Mouse (Mus musculus) limb, embryonic 14.5 days (tissue): ENCODE measurements at regions not wholly inside any gene's neighbourhood (a gene's known extent, or its start where the extent isn't known, plus 50 kb on each side); places are given as distances from the start of the nearest gene placed in this dataset.

ENCODE experiments used
- ATAC-seq: fragments of 200-750 bp; cut with Nextera tagmentation; 2 replicates; pipeline ENCODE4 v1.8.0; 2017; ENCODE audit warnings: low read depth, moderate number of reproducible peaks, moderate TSS enrichment; ENCODE audit not compliant: low FRiP score
- DNase-seq: peaks from one replicate; pipeline ENCODE4 v3.0.0-alpha.2; 2015; ENCODE audit warnings: low spot score
- H3K27ac ChIP-seq: fragments of 300-500 bp; sonication (generic); replicated peaks from 2 replicates; pipeline ENCODE4 v1.5.1; 2014; ENCODE audit warnings: low read depth, mild to moderate bottlenecking, low read length, moderate library complexity, mixed read lengths
- H3K27me3 ChIP-seq: fragments of 300-500 bp; sonication (generic); 2 replicates; pipeline ENCODE4 v1.6.1; 2014; ENCODE audit warnings: low read length, mixed read lengths; ENCODE audit not compliant: control insufficient read depth, insufficient read depth
- H3K36me3 ChIP-seq: fragments of 300-500 bp; sonication (generic); 2 replicates; pipeline ENCODE4 v1.6.1; 2014; ENCODE audit warnings: mild to moderate bottlenecking, low read length, moderate library complexity, mixed read lengths; ENCODE audit not compliant: control insufficient read depth, insufficient read depth
- H3K4me1 ChIP-seq: fragments of 300-500 bp; sonication (generic); 2 replicates; pipeline ENCODE4 v1.6.1; 2014; ENCODE audit warnings: antibody characterized with exemption, low read length, mixed read lengths; ENCODE audit not compliant: control insufficient read depth, insufficient read depth
- H3K4me2 ChIP-seq: fragments of 300-500 bp; sonication (generic); replicated peaks from 2 replicates; pipeline ENCODE4 v1.6.1; 2014; ENCODE audit warnings: low read depth, mild to moderate bottlenecking, low read length, moderate library complexity; ENCODE audit not compliant: severe bottlenecking
- H3K4me3 ChIP-seq: fragments of 300-500 bp; sonication (generic); replicated peaks from 2 replicates; pipeline ENCODE4 v1.5.1; 2014; ENCODE audit warnings: low read length
- H3K9ac ChIP-seq: fragments of 300-500 bp; sonication (generic); 2 replicates; pipeline ENCODE4 v1.6.1; 2014; ENCODE audit warnings: mild to moderate bottlenecking, low read depth, low read length, moderate library complexity; ENCODE audit not compliant: severe bottlenecking
- H3K9me3 ChIP-seq: fragments of 300-500 bp; sonication (generic); 2 replicates; pipeline ENCODE4 v1.6.1; 2016; ENCODE audit warnings: low read length; ENCODE audit not compliant: control insufficient read depth
- POLR2A ChIP-seq: fragments of 200-500 bp; IDR thresholded peaks from 2 replicates; pipeline ENCODE4 v1.8.0; 2012; ENCODE audit warnings: inconsistent platforms, mild to moderate bottlenecking, moderate library complexity, borderline replicate concordance; ENCODE audit not compliant: insufficient read depth, insufficient read length; ENCODE audit errors: extremely low read depth
- WGBS: fragments of 180-500 bp; shearing (Covaris S2); extraction: QIAGEN DNeasy Blood & Tissue Kit; methylation state at CpG from one replicate; pipeline ENCODE4 v1.1.7; 2014; 5-methylcytosine and 5-hydroxymethylcytosine counted together

GRCm38 (mm10) chr10:37212350-37213035 is 73.8 kb upstream of the Marcks start:
- WGBS = 56% methylated on average over 1 of the region's 1 CpGs
- no peak for DNase-seq
- H3K9ac ChIP-seq = no peak overlapping the region
- H3K4me2 ChIP-seq = no peak overlapping the region
- ATAC-seq = no peak
- no peaks in the 10 kb centered on the region for H3K36me3 ChIP-seq
- no peak overlapping the region for H3K4me3 ChIP-seq
- no peaks in the 10 kb centered on the region for H3K27me3 ChIP-seq
- no peaks in the 10 kb centered on the region for H3K4me1 ChIP-seq
- no peak for TF ChIP-seq POLR2A
- no peaks in the 10 kb centered on the region for H3K9me3 ChIP-seq
- H3K27ac ChIP-seq = no peak overlapping the region

GRCm38 (mm10) chr10:37211305-37211704 is 72.6 kb upstream of the Marcks start:
- no peak for DNase-seq
- H3K4me2 ChIP-seq = no peak overlapping the region
- no peaks in the 10 kb centered on the region for H3K27me3 ChIP-seq
- ATAC-seq = no peak
- H3K27ac ChIP-seq = no peak overlapping the region
- H3K36me3 ChIP-seq = no peaks in the 10 kb centered on the region
- H3K4me1 ChIP-seq = no peaks in the 10 kb centered on the region
- H3K9ac ChIP-seq = no peak overlapping the region
- H3K4me3 ChIP-seq = no peak overlapping the region
- H3K9me3 ChIP-seq = no peaks in the 10 kb centered on the region
- WGBS = 96% methylated on average over 3 of the region's 3 CpGs
- no peak for TF ChIP-seq POLR2A

- no peak for DNase-seq
- no peak for TF ChIP-seq POLR2A
- no peaks in the 10 kb centered on the region for H3K36me3 ChIP-seq
- no peak overlapping the region for H3K9ac ChIP-seq
- no peak overlapping the region for H3K27ac ChIP-seq
- ATAC-seq = no peak
- no peaks in the 10 kb centered on the region for H3K4me1 ChIP-seq
- H3K4me3 ChIP-seq = no peak overlapping the region
- no peaks in the 10 kb centered on the region for H3K27me3 ChIP-seq
- 86% methylated on average over 1 of the region's 1 CpGs for WGBS
- no peaks in the 10 kb centered on the region for H3K9me3 ChIP-seq
- no peak overlapping the region for H3K4me2 ChIP-seq
These were observed 71.5 kb upstream of the Marcks start for GRCm38 (mm10) chr10:37210223-37210622.

- H3K36me3 ChIP-seq = no peaks in the 10 kb centered on the region
- H3K4me3 ChIP-seq = no peak overlapping the region
- H3K4me2 ChIP-seq = no peak overlapping the region
- ATAC-seq (no peak), DNase-seq (no peak)
- H3K4me1 ChIP-seq = no peaks in the 10 kb centered on the region
- H3K9me3 ChIP-seq = no peaks in the 10 kb centered on the region
- H3K9ac ChIP-seq = no peak overlapping the region
- 91% methylated on average over 1 of the region's 1 CpGs for WGBS
- no peak overlapping the region for H3K27ac ChIP-seq
- H3K27me3 ChIP-seq = no peaks in the 10 kb centered on the region
- no peak for TF ChIP-seq POLR2A
These were observed 68.3 kb upstream of the Marcks start for GRCm38 (mm10) chr10:37206986-37207385.

- WGBS = 50% methylated on average over 4 of the region's 4 CpGs
These were observed 67.8 kb upstream of the Marcks start for GRCm38 (mm10) chr10:37206546-37206945.

More at GRCm38 (mm10) chr10:37206546-37206945, 67.8 kb upstream of the Marcks start:
- H3K9ac ChIP-seq = no peak overlapping the region
- ATAC-seq (no peak), DNase-seq (no peak)
- no peak for TF ChIP-seq POLR2A
- no peak overlapping the region for H3K27ac ChIP-seq
- H3K4me1 ChIP-seq = no peaks in the 10 kb centered on the region
- H3K27me3 ChIP-seq = no peaks in the 10 kb centered on the region
- no peak overlapping the region for H3K4me3 ChIP-seq
- no peaks in the 10 kb centered on the region for H3K9me3 ChIP-seq
- no peaks in the 10 kb centered on the region for H3K36me3 ChIP-seq
- no peak overlapping the region for H3K4me2 ChIP-seq
